Mouse (Mus musculus): ENCODE results near the gene Htr7.

Htr7 gene

GRCm38 (mm10) chr19:35955698-35956097, 101.6 kb downstream of the Htr7 start:
- DNase-seq = no peak

GRCm38 (mm10) chr19:35949888-35950287, 107.4 kb downstream of the Htr7 start:
- no peak for DNase-seq

GRCm38 (mm10) chr19:35924961-35925495, 132.3 kb downstream of the Htr7 start:
- DNase-seq = no peak

- peak; percentile 3 for DNase-seq
Measured at GRCm38 (mm10) chr19:35924418-35924817, 132.9 kb downstream of the Htr7 start.

All from embryo, embryonic 11 days (tissue).